Mouse (Mus musculus) hindbrain, embryonic 11.5 days (tissue): ENCODE results near the gene Ephb1. TPM values are rescaled to one million over a fixed set of nuclear protein-coding genes. Genes with fewer than 3 reads are reported as not detected.

Experiments
- ATAC-seq: fragments of 200-750 bp; cut with Nextera tagmentation; 2 replicates; pipeline ENCODE4 v1.8.0; 2017; ENCODE audit warnings: mild to moderate bottlenecking, moderate TSS enrichment, moderate library complexity; ENCODE audit not compliant: low FRiP score
- DNase-seq: peaks from one replicate; pipeline ENCODE4 v3.0.0-alpha.2; 2015; ENCODE audit warnings: low spot score
- H3K27ac ChIP-seq: fragments of 300-500 bp; sonication (generic); 2 replicates; pipeline ENCODE4 v1.5.1; 2014; ENCODE audit warnings: mild to moderate bottlenecking, low read depth, low read length
- H3K27me3 ChIP-seq: fragments of 300-500 bp; sonication (generic); 2 replicates; pipeline ENCODE4 v1.6.1; 2014; ENCODE audit warnings: mild to moderate bottlenecking, low read length, moderate library complexity, mixed read lengths; ENCODE audit not compliant: control insufficient read depth, insufficient read depth
- H3K36me3 ChIP-seq: fragments of 300-500 bp; sonication (generic); 2 replicates; pipeline ENCODE4 v1.6.1; 2014; ENCODE audit warnings: mild to moderate bottlenecking, low read length, moderate library complexity, mixed read lengths; ENCODE audit not compliant: control insufficient read depth, insufficient read depth
- H3K4me1 ChIP-seq: fragments of 300-500 bp; sonication (generic); replicated peaks from 2 replicates; pipeline ENCODE4 v1.6.1; 2014; ENCODE audit warnings: low read length, mixed read lengths; ENCODE audit not compliant: control insufficient read depth, insufficient read depth
- H3K4me2 ChIP-seq: fragments of 300-500 bp; sonication (generic); replicated peaks from 2 replicates; pipeline ENCODE4 v1.6.1; 2014; ENCODE audit warnings: mild to moderate bottlenecking, low read depth, low read length
- H3K4me3 ChIP-seq: fragments of 300-500 bp; sonication (generic); 2 replicates; pipeline ENCODE4 v1.5.1; 2014; ENCODE audit warnings: low read depth, low read length
- H3K9ac ChIP-seq: fragments of 300-500 bp; sonication (generic); 2 replicates; pipeline ENCODE4 v1.6.1; 2014; ENCODE audit warnings: low read depth, low read length
- H3K9me3 ChIP-seq: fragments of 300-500 bp; sonication (generic); 2 replicates; pipeline ENCODE4 v1.6.1; 2016; ENCODE audit warnings: low read length; ENCODE audit not compliant: control insufficient read depth
- WGBS: fragments of 180-500 bp; shearing (Covaris S2); extraction: QIAGEN DNeasy Blood & Tissue Kit; methylation state at CpG from one replicate; pipeline ENCODE4 v1.1.7; 2014; 5-methylcytosine and 5-hydroxymethylcytosine counted together
- polyA plus RNA-seq: library from polyadenylated mRNA; unstranded; fragments of >200 nt; fragmentation: Nextera tagmentation; extraction: Ambion mirVana; gene quantifications from 2 replicates; pipeline ENCODE4 v1.2.1, GENCODE M21; 2014

Ephb1 gene
- polyA plus RNA-seq, 1 experiment from 2014 or later, result 18.3 TPM

DNA sequence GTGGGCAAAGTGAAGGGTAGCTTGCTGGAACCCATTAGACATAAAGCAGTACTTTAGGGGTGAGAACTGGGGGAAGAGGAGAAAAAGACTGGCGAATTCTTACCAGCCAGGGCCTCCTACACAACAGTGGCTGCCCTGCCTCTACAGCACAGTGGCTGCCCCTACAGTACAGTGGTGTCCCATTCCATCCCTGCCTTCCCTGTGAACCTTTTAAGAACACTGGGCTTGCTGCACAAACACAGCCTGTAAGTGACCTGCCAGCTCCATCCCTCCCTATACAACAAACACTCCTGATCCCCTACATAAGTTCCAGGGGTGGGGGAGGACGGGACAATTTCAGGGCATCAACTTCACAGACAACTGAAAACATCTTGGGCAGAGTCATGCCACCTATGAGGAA is 174.4 kb downstream of the Ephb1 start:
- no peak for DNase-seq
- ATAC-seq, result no peak
- H3K9ac ChIP-seq, result no peak overlapping the region
- H3K27me3 ChIP-seq, result no peaks in the 10 kb centered on the region
- no peaks in the 10 kb centered on the region for H3K9me3 ChIP-seq
- H3K4me2 ChIP-seq, result no peak overlapping the region
- 65% methylated on average over 2 of the region's 2 CpGs for WGBS
- no peak overlapping the region for H3K27ac ChIP-seq
- no peak overlapping the region for H3K4me3 ChIP-seq
- no peaks in the 10 kb centered on the region for H3K36me3 ChIP-seq
- peaks cover 4% of the 10 kb centered on the region for H3K4me1 ChIP-seq

DNA sequence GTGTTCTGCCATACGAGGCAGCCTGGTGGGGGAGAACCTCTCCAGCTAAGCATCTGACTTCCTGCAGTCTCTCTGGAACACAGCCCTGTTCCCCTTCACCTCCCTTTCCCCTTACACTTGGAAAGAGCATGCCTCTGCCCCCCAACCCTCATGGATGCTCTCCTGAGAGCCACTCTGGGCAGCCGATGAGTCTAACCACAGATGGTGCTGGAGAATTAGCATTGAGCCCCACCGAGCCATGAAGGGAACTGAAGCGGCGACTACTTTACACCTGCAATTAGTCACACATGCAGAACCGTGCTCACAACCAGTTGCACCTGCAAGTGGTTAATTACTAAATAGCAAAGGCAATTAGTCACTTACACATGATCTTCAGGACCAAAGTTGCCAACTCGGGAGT is 184.8 kb downstream of the Ephb1 start:
- Histone ChIP-seq H3K4me3 (no peak overlapping the region), H3K27ac (no peak overlapping the region)

DNA sequence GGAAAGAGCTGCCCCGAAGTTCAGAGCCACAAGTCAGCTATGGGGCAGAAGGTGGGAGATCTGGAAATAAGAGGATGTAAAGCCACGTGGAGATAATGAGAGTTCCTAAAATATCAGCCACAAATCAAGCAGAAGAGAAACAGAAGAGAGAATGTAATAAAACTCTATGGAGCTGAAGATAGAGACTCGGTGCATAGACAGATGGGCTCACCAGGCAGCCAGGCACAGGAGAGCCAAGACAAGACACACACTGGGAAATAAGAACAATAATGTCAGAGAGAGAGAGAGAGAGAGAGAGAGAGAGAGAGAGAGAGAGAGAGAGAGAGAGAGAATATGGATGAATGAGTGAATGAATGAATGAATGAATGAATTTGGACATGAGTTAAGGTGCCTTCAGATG is 198.6 kb downstream of the Ephb1 start:
- Histone ChIP-seq H3K4me3 (no peak overlapping the region), H3K4me1 (no peaks in the 10 kb centered on the region), H3K4me2 (no peak overlapping the region), H3K9me3 (no peaks in the 10 kb centered on the region), H3K36me3 (no peaks in the 10 kb centered on the region), H3K9ac (no peak overlapping the region), H3K27ac (no peak overlapping the region), H3K27me3 (no peaks in the 10 kb centered on the region; the same call in 1 of the 2 replicates)
- WGBS, result 90% methylated on average over 3 of the region's 3 CpGs
- ATAC-seq, result no peak
- DNase-seq, result no peak

More for the DNA sequence above, 184.8 kb downstream of the Ephb1 start:
- H3K4me1 ChIP-seq, result no peaks in the 10 kb centered on the region
- no peaks in the 10 kb centered on the region for H3K36me3 ChIP-seq
- no peak overlapping the region for H3K9ac ChIP-seq
- WGBS, result 76% methylated on average over 7 of the region's 7 CpGs
- H3K4me2 ChIP-seq, result no peak overlapping the region
- ATAC-seq, result no peak
- no peaks in the 10 kb centered on the region for H3K9me3 ChIP-seq
- DNase-seq, result no peak
- H3K27me3 ChIP-seq, result no peaks in the 10 kb centered on the region

DNA sequence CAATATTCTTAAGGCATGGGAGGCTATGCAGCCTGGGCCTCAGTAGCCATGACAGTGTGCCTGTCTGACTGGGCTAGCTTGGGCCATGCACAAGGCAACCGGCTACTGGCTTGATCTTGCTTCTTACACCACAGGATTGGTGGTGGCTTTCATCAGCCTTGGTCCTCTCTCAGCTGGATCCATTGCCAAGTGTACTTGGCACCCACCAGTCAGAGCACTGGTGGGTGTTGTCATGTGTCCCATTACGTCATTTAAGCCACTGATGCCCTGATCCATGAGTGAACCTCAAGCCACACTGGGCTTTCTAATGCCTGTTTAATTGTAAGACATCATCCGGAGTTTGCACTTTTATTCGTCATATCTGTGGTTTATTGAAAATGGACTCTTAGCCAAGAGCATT is 215.3 kb downstream of the Ephb1 start:
- H3K9me3 ChIP-seq, result no peaks in the 10 kb centered on the region
- no peaks in the 10 kb centered on the region for H3K36me3 ChIP-seq
- no peak overlapping the region for H3K4me3 ChIP-seq
- no peak for ATAC-seq
- no peak overlapping the region for H3K4me2 ChIP-seq
- H3K4me1 ChIP-seq, result no peaks in the 10 kb centered on the region
- no peaks in the 10 kb centered on the region for H3K27me3 ChIP-seq
- H3K9ac ChIP-seq, result no peak overlapping the region
- 89% methylated on average over 4 of the region's 4 CpGs for WGBS
- H3K27ac ChIP-seq, result no peak overlapping the region
- no peak for DNase-seq

DNA sequence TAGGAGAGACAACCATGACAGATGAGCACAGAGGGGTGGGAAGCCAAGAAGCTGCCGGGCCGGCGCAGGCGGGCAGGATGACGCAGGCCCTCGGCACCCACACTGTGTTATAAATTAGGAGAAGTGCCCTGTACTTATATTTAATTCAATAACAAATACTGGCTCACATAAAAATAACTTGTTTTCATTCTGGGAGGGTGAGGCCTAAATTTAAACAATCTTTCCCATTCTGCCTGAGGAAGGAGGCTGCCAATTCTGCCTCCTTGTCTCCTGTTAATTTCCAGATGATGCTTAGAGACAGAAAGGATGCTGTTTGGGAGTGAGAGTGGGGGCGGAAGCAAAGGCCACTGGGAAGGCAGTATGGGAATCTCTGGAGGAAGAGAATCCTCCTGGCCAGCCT is 215.8 kb downstream of the Ephb1 start:
- WGBS, result 86% methylated on average over 7 of the region's 7 CpGs
- ATAC-seq, result no peak
- Histone ChIP-seq H3K4me3 (no peak overlapping the region), H3K27me3 (no peaks in the 10 kb centered on the region), H3K9me3 (no peaks in the 10 kb centered on the region), H3K4me2 (no peak overlapping the region), H3K36me3 (no peaks in the 10 kb centered on the region), H3K4me1 (no peaks in the 10 kb centered on the region), H3K27ac (no peak overlapping the region), H3K9ac (no peak overlapping the region)
- no peak for DNase-seq

DNA sequence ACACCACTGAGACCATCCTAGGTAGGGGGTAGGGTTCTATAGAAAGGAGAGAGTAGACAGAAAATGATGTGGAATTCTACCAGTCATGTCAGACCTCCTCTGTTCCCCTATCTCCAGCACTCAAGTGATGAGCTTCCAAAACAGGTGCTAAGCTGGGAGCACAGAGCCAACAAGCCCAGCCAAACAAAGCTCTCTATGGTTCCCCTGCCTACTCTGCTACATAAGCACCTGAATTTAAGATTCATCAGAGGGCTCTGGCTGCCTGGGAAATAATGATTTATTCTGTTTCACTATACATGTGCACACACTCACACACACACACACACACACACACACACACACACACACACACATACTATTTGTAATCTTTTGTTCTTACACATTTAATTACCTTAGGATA is 216.3 kb downstream of the Ephb1 start:
- DNase-seq (no peak), ATAC-seq (no peak)
- no peaks in the 10 kb centered on the region for H3K36me3 ChIP-seq
- no peak overlapping the region for H3K27ac ChIP-seq
- no peaks in the 10 kb centered on the region for H3K27me3 ChIP-seq
- no peak overlapping the region for H3K4me3 ChIP-seq
- no peaks in the 10 kb centered on the region for H3K9me3 ChIP-seq
- H3K9ac ChIP-seq, result no peak overlapping the region
- H3K4me2 ChIP-seq, result no peak overlapping the region
- no peaks in the 10 kb centered on the region for H3K4me1 ChIP-seq

DNA sequence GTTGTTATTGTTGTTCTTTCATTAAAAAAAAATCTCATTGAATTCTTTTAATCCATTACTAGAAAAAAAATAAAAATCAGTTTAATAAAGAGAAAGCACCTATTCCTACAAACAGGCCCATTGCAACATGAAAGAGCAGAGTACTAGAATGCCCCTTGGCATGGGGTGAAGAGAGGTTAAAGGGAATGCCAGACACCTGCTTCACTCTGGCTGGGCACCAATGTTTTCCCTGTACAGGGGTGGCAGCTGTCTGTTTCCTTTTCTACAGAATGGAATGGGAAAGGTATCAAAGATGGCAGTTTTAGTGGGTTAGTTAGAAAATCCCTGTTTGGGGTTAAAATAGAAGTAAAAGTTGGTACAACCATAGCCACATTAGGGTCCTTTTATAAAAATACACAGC is 224.0 kb downstream of the Ephb1 start:
- Histone ChIP-seq H3K27ac (no peak overlapping the region), H3K9me3 (no peaks in the 10 kb centered on the region), H3K36me3 (no peaks in the 10 kb centered on the region), H3K9ac (no peak overlapping the region), H3K4me2 (no peak overlapping the region), H3K27me3 (no peaks in the 10 kb centered on the region), H3K4me3 (no peak overlapping the region), H3K4me1 (no peaks in the 10 kb centered on the region)
- ATAC-seq (no peak), DNase-seq (no peak)

DNA sequence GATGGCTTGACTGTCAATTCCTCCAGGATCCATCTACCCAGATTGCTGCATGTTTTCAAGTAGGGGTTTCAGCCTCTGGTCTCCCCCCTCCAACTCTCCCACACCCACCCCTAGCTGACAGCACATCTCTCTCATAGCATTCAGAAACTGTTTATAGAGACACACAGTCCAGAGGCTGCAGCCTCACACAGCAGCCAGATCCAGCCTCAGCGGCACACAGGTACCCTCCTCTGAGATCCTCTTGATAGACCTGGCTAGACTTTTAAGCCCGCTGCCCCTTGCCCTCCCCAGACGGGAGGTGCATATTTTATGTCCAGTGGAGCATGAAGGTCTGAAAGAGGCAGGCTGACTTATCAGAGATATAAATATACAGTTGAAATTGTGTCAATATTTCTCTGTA is 228.0 kb downstream of the Ephb1 start:
- H3K9ac ChIP-seq, result no peak overlapping the region
- no peak for DNase-seq
- no peak for ATAC-seq
- 0 out of 2 replicates have a peak, but pooled peaks cover 3% of the 10 kb centered on the region for H3K4me1 ChIP-seq
- no peak overlapping the region for H3K4me3 ChIP-seq
- no peaks in the 10 kb centered on the region for H3K9me3 ChIP-seq
- H3K4me2 ChIP-seq, result no peak overlapping the region
- no peaks in the 10 kb centered on the region for H3K36me3 ChIP-seq
- H3K27me3 ChIP-seq, result no peaks in the 10 kb centered on the region
- 57% methylated on average over 3 of the region's 3 CpGs for WGBS
- no peak overlapping the region for H3K27ac ChIP-seq

DNA sequence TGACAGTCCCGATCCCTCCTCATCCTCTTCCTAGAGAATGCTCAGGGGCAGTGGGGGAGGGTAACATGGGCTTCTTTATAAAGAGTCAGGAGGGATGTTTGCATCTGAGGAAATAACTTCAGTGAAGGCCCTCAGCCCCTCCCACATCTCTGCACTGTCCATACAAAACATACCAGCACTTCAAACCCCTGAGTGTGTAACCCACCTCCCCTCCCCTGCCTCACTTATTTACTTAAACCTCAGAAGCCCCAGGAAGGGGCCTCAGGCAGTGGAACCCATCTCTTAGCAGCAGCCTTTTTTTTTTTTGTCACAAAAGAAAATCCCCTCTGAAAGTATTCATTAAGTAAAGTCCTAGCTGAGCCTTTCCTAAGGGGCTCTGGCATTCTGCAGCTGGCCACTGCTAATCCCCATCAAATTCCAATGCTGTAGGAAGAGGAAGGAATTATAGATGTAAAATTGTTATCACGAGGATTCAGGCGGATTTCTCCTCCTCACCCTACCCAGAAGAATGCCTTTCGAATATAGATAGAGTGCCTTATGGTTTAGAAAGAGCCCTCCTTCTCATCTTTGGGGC is 231.5 kb downstream of the Ephb1 start:
- Histone ChIP-seq H3K27ac (no peak overlapping the region), H3K9ac (no peak overlapping the region), H3K4me3 (no peak overlapping the region), H3K36me3 (no peaks in the 10 kb centered on the region), H3K9me3 (no peaks in the 10 kb centered on the region), H3K27me3 (no peaks in the 10 kb centered on the region), H3K4me1 (0 out of 2 replicates have a peak, but pooled peaks cover 3% of the 10 kb centered on the region), H3K4me2 (no peak overlapping the region)
- DNase-seq (no peak), ATAC-seq (no peak)
- WGBS, result 47% methylated on average over 4 of the region's 4 CpGs
